Mouse (Mus musculus): ENCODE results near the gene Csde1.

The Csde1 gene

DNA sequence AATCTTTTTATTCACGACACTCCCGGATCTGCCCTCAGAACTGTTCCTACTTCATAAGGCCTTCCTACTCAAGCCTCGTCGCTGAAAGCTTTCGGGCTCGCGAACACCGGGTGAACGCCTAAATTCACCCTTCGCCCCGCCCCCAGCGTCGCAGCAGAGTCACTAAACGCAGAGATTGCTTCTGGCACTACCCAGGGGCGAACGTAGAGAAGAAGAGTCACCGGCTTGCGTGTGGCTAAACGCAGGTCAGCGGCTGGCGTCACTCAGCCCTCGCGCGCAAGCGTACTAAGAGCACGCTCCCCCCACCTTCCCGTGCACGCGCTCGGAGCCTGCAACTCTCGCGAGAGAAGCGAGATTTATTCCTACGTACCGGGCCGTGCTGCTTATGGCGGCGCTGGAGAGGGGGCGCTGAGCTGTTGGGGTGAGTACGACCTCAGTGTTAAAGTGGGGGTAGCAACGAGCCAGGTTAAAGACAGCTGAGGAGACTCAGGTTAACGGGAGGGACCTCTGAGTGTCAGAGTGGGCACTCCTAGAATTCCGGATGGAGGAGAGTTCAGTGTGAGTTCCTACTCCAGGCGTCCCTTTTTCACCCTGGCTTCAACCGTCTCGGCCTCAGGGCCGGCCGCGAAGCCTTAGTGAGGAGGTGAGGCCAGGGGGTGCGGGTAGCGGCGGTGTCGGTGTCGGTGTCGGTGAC is at the start of gene Csde1:
Gene Csde1, plus strand, starts transcription at position 178 of the 694 bp plus-strand sequence.
- peak; percentile 98 for DNase-seq

DNA sequence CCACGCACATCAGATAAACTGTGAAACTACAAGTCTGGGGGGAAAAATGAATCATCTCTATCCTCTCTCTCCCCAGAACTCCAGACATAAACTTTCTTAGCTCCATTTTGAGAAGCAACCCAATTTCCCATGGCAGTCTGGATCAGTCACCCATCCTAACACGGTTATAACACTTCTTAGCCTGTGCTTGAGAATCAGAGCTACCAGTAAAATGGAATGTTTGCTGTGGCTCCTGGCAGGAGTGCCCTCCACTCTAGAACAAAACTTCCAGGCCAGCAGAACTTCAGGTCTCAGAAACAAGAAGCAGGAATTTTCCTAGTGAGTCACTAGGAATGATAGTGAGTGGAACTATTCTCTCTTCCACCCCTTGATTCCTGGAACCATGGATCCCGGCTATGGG is 49.7 kb upstream of the Csde1 start:
- DNase-seq = no peak

DNA sequence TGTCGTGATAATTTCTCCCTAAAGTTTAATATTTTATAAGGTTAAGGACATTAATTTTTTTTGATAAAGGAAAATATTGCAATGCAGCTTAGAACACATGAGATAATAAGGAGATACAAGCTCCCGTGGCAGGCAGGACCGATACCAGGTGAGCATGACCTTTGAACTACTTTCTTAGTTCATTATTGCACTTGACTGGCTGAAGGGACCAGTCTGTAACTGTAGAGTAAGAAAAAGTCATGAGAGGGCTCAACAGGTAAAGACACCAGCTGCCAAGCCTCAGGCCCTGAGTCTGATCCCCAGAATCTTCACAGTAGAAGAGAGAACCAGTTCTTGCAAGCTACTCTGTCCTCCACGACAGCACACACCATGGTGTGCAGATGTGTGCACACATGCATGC is 43.3 kb upstream of the Csde1 start:
- no peak for DNase-seq

DNA sequence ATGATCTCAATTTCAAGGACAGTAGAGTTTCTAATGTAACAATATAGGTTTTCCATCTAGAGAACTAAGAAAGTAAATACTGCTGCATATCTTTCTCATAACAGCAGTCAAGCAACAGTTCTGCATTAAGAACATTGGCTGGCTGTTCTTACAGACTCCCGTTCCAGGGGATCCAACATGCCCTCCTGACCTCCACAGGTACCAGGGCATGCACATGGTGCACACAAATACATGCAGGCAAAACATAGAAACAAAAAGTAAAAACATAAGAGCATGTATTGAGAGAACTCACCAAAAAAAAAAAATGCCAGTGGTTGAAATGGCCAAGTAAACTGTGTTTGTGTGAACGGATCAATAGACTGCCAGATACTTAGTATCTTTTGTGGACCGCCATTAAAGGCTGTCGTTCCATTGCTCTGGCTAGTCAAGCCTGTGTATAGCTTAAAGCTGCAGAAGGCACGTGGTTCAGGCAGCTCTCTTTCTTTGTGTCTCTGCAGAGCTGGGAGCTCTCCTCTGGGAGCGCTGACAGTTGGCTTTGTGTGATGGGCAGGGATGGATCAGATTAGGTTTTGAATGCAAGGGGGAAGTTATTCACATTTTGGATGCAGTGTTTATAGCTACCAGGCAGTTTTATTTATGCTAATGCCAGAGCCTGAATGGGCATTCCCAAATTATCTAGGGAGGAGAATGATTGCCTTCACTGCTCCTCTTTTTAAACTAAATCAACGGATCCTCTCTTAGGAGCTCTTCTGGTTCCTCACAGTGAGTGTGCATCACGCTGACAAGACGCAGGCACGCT is 40.5 kb upstream of the Csde1 start:
- DNase-seq = no peak

DNA sequence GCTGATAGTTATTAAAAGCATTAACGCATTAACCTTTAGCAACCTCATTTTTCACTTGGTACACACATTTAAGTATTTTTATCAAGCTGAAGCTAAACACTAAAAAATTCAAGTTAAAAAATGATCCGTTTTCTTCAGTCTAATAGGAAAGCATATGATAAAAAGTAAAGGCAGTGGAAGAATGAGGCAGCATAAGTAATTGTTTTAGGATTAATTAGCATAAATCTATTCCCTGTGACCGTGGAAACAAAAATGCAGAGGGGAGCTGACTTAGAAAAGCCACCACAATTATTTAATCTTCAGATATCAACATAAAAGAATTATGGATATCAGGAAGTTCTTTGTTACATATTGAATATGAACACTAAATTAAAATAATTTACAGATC is 39.9 kb upstream of the Csde1 start:
- no peak for DNase-seq

DNA sequence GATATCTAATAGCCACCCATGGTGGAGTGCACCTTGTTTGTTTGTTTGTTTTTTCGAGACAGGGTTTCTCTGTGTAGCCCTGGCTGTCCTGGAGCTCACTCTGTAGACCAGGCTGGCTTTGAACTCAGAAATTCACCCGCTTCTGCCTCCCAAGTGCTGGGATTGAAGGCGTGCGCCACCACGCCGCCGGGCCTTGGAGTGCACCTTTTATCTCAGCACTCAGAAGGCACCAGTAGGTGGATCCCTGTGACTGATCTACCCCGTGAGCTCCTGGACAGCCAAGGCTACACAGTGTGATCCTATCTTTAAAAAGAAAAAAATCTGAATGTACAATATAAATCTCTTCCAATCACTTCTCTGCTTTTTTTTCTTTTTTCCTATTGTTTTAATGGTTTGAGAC is 29.2 kb upstream of the Csde1 start:
- no peak for DNase-seq

DNA sequence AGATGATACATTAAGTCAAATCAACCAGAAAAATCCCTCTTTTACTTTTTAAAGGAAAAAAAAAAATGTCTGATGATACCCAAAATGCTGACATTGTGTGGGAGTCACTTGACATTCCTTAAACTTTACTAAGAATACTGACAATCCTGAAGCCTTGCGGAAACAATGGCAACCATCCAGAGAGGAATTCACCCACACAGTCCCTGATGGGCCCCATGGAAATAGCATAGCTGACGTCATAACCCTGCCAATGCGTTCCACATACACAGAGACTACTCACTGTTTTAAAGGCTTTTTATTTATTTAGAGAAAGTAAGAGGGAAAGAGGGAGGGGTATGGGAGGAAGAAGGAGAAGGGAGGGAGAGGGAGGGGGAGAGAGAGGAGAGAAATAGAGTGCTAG is 27.3 kb upstream of the Csde1 start:
- no peak for DNase-seq

DNA sequence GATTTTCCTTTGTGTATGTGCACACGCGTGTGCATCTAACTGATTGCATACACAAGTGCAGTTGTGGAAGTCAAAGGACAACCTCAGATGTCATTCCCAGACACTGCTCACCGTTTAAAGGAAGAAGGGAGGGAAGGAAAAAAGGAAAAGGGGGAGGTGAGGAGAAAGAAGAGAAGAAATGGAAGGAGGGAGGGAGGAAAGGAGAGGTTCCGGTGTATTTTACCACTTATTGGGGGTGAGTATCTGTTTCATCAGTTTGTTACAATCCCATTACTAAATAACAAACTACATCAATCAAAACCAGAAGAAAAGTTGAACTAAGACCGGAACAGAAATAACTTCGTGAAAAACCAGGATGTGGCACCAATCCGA is 25.0 kb upstream of the Csde1 start:
- no peak for DNase-seq

DNA sequence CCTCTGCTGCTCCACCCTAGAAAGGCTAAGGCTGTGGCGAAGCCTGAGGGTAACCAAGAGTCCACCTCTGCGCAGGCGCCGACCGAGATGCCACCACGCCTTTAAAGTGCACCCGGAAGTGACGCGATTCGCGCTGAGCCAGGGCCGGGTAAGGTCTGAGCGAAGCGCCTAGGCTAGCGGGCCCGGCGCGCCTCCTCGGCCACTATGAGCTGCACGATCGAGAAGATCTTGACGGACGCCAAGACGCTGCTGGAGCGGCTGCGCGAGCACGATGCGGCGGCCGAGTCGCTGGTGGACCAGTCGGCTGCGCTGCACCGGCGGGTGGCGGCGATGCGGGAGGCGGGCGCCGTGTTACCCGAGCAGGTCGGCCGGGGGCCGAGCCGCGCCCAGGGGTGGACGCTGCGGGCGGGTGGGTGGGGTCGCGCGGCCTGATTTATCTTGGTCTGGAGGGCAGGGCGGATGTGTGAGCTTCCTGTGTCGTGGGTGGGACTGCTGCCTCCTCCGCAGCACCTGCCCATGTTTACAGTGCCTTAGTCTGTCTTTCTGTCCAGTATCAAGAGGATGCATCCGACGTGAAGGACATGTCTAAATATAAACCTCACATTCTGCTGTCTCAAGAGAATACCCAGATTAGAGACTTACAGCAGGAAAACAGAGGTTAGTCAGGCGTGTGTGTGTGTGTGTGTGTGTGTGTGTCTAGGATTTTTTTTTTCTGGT is 24.5 kb upstream of the Csde1 start, which contains the start of gene Sike1:
Gene Sike1, plus strand, starts transcription at position 104 of the 717 bp plus-strand sequence.
- DNase-seq = peak; percentile 94

DNA sequence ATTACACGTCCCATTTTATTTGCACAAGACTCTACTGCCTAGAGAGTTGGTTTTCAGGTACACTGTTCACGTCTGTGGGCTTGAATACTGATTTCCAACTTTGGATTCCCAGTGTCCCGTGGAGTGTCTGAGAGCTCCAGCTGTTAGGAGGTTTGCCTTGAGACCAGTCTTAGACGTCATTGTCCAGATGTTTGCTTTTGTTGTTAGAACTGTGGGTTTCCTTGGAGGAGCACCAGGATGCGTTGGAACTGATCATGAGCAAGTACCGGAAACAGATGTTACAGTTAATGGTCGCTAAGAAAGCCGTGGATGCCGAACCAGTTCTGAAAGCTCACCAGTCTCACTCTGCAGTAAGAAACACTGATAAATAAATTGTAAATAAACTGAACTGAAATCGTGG is 23.2 kb upstream of the Csde1 start:
- DNase-seq = no peak

DNA sequence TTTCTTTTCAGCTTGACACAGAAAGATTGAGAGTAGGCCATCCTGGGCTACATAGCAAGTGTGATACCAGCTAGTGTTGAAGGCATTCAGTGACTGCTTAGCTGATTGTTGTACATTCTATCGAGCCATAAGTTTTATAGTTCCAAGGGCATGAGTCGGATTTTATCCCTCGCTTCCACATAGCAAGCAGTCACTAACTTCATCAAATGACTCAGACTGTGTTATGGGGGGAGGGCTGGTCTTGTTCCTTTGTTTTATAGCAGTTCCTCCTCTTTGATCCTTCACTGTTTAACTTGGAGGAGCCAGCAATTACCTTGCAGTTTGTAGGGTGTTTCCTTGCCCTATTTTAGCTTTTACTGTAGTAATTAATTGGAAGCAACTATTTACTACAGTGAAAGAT is 22.6 kb upstream of the Csde1 start:
- no peak for DNase-seq

DNA sequence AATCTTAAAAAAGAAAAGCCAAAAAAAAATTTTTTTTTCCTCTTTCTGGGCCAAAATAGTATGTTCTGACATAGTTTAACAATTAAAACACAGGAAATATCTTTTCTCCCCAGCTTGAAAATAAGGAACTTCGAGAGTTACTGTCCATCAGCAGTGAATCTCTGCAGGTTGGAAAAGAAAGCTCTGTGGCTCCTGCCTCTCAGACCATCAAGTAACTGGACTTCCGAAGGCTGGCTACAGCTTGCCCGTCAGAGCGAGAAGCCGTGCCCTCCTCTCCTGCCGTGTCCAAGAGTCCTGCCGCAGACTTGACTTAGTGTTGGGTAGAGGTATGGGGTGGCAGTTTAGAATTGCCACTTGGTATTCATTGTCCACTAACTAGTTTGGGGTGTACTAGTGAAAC is 18.6 kb upstream of the Csde1 start:
- DNase-seq = no peak

DNA sequence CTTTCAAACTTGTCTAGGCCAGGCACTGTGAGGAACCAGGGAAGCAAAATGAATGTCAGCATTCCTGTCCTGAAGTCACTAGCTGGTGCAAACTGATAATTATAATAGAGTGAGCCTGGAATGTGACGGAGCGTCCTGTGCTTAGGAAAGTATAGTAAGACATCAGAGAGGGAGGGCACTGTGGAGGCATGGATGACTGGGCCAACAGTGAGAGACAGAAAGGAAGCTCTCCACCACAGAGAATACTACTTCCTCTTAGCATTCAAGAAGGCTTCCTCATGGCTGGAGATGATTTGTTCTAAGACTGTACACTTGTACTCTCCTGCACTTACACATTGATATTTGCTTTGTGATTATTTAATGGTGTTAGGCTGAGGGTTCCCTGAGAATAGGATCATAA is 2.9 kb upstream of the Csde1 start:
- no peak for DNase-seq

DNA sequence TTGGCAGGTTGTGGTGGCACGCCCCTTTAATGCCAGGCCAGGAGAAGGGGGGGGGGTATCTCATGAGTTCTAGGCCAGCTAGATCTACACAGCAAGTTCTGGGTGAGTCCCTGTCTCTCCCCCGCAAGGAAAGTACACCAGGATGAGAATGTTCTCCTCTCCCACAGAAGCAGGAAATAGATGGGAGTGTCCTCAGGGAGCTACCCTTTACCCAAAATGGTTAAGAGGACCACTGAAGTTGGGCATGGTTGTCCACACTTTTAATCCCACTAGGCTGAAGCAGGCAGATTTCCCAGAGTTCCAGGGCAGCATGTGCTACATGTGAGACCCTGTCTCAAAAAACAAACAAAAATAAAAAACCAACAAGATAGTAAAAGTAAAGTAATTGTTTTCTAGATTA is 764 bp upstream of the Csde1 start:
- DNase-seq = no peak

DNA sequence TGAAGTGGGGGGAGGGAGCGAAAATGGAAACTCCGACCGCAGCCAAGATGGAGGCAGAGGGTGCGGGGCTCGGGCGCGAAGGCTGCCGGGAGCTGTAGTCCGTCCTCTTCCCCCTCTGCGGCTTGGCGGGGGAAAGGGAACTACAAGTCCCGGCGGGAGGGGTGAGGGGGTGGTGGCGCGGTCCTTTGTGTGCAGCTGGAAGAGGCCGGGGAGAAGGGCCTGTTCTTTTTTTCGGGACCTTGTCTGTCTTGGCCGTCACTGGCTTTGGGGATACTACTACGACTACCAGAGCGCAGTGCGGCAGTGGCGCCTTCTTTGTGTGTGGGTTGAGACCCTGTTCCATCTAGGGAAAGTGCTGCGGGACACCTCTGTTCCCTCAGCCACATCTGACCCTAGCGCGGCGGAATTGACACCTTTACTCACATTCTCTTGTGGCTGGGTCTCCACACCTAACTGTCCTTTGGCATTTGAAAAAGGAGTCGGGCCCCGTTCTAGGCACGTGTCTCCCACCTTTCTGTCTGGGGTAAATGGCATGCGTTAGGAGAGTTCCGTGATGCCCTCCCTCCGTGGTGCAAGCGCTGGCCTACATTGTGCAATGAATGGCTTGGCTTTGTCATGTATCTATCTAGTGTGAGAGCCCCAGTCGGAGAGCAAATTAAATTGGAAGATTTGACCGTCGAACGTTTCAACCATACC is 865 bp downstream of the Csde1 start:
- peak; percentile 93 for DNase-seq

DNA sequence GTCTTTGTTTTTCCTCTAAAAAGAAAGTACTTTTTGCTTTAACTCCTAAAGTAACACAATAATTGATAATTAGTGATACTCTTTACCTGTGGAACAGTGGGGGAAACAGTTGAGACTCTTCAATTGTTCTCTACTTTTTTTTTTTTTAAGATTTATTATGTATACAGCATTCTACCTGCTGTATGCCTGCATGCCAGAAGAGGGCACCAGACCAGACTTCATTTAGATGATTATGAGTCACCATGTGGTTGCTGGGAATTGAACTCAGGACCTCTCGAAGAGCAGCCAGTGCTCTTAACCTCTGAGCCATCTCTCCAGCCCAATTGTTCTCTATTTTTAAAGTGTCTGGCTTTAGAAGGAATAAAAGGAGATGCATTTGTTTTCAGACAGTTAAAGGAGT is 5.9 kb downstream of the Csde1 start:
- DNase-seq = peak; percentile 45

DNA sequence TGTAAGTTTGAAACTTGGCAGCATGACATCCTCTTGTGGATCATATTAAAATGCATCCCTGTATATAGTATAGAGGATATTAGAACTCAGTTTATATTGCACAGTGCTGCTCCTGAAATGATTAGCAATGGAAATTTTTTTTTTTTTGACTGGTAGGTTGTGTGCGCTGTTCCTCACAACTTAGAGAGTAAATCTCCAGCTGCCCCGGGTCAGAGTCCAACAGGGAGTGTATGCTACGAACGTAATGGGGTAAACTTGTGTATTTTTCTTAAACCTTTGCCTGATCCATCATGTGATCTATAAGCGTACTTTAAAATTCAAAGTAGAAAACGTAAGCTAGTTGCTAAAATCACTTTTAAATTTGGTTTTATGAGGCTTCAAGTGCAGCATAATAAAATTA is 20.1 kb downstream of the Csde1 start:
- DNase-seq = no peak

DNA sequence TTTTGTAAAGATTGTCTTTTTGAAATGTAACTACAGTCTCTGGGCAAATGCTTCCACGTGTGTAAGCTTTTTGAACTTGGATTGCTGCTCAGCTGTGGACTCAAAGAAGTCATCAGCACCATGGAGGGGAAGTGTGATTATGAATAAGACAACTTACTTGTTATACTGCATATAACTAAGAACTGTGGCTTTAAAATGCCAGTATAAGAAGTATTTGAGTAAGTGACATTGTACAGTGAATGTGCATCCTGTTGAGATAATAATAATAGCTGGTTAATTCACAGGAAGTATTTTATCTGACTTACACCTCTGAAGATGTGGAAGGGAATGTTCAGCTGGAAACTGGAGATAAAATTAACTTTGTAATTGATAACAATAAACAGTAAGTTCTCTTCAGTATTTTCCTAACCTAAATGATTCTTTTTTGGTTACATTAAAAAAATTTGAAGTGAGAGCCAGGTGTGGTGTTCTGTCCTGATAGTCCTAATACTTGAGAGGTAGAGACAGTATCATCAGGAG is 20.7 kb downstream of the Csde1 start:
- DNase-seq = no peak

DNA sequence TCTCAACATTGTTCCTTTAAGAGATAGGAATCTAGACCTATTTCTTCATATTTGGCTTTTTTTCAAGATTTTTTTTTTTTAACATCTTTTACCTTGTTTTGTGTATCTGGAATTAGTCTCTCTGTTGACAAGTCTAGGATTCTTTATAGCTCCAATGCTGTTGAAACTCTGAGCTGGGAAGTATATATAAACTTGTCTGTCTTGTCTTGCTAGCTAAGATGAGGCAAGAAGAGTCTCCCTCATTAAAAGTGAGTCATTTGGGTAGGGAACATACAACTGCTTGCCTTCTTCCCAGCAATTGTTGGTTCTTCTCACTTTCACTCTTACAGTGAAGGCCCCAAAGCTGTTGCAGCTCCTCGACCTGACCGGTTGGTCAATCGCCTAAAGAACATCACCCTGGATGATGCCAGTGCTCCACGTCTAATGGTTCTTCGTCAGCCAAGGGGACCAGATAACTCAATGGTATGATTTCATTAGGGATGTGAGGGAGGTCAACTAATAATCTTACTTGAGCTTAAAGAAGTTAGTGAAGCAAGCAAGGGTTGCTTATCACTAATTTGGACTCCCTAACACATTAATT is 35.9 kb downstream of the Csde1 start:
- DNase-seq = no peak

DNA sequence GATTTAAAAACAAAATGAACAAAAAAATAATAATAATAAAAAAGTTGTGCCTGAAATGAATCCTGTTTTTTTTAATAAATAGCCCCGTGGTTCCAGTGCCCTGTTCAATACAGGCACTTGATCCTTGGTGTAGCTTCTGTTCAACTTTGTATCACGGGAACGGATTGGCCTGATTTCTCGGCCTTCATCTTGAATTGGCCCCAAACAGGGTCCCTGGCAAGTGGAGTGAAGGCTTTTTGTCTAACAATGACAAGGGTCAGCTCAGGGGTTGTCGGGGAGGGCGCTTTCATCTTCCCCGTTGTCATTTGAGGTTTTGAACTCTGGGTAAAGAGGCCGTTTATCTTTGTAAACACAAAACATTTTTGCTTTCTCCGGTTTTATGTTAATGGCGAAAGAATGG is 37.5 kb downstream of the Csde1 start:
- no peak for DNase-seq

DNA sequence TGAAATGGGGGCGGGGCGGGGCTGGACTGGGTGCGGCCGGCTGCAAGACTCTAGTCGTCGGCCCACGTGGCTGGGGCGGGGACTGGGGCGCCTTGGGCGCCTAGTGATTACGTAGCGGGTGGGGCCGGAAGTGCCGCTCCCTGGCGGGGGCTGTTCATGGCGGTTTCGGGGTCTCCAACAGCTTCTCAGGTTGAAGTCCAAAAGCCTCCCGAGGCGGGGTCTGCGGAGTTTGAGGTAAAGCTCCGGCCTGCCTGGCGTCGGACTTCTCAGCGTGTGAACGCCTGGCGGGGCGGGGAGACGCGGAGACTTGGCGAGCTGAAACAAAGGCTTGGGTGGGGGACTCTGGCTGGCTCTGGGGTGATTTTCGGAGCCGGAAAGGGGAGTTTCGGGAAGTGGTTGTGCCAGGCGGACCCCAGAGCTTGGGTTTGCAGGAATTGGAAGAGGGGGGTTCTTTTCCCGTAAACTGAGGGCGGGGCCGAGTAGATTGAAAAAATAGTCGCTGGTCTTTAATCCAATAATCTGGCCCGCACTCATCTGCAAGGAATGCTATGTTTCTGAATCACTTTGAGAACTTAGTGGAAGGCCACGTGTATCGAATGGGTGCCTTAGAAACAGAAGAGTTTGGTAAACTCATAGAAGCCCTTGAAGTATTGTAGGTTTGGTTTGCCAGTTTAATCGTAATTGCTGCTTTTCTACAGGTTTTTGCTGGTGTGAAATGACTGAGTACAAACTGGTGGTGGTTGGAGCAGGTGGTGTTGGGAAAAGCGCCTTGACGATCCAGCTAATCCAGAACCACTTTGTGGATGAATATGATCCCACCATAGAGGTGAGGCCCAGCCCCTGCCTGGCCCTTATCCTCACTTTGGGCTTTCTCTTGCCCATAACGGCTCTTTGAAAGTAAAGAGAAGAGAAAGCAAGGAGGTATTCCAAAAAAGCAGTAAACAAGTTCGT is 38.3 kb downstream of the Csde1 start, which contains the start of gene Nras:
Gene Nras, plus strand, starts transcription at position 79 of the 951 bp plus-strand sequence.
- DNase-seq = peak; percentile 96
